Mouse (Mus musculus) thymus, adult 2 months (tissue): ENCODE data around the gene Tex19.1. TPM values are rescaled to one million over a fixed set of nuclear protein-coding genes. Genes with fewer than 3 reads are reported as not detected.

Source experiments
- DNase-seq: peaks from one replicate; pipeline ENCODE4 v3.0.0; 2021
- H3K27ac ChIP-seq: fragments of 200-500 bp; 2 replicates; pipeline ENCODE4 v1.5.1; 2012; ENCODE audit warnings: low read length, control low read depth; ENCODE audit not compliant: control insufficient read depth, insufficient read depth
- H3K27me3 ChIP-seq: fragments of 200-500 bp; 2 replicates; pipeline ENCODE4 v1.6.1; 2012; ENCODE audit warnings: mild to moderate bottlenecking, low read length, moderate library complexity, mixed read lengths; ENCODE audit not compliant: control insufficient read depth, insufficient read depth
- H3K36me3 ChIP-seq: fragments of 200-500 bp; 2 replicates; pipeline ENCODE4 v1.6.1; 2012; ENCODE audit warnings: mild to moderate bottlenecking, low read length, moderate library complexity; ENCODE audit not compliant: control insufficient read depth, insufficient read depth
- H3K4me1 ChIP-seq: fragments of 200-500 bp; replicated peaks from 2 replicates; pipeline ENCODE4 v1.6.1; 2012; ENCODE audit warnings: low read length; ENCODE audit not compliant: control insufficient read depth, insufficient read depth
- H3K4me3 ChIP-seq: fragments of 200-500 bp; 2 replicates; pipeline ENCODE4 v1.5.1; 2012; ENCODE audit warnings: mild to moderate bottlenecking, low read length, control low read depth, moderate library complexity; ENCODE audit not compliant: control insufficient read depth, insufficient read depth
- CTCF ChIP-seq: fragments of 200-500 bp; IDR thresholded peaks from 2 replicates; pipeline ENCODE4 v1.5.1; 2012; ENCODE audit warnings: mild to moderate bottlenecking, control low read depth, low read length, moderate library complexity, borderline replicate concordance; ENCODE audit not compliant: control insufficient read depth, poor library complexity, insufficient read depth; ENCODE audit errors: extremely low read depth
- POLR2A ChIP-seq: fragments of 200-500 bp; IDR thresholded peaks from 2 replicates; pipeline ENCODE4 v1.6.1; 2012; ENCODE audit warnings: mild to moderate bottlenecking, low read length, control low read depth, moderate library complexity; ENCODE audit not compliant: control insufficient read depth, poor library complexity, insufficient read depth; ENCODE audit errors: extremely low read depth
- WGBS: fragments of 180-500 bp; shearing (Covaris S2); methylation state at CpG from one replicate; pipeline ENCODE4 v1.1.7; 2018; 5-methylcytosine and 5-hydroxymethylcytosine counted together
- polyA plus RNA-seq: library from polyadenylated mRNA; depleted of rRNA; stranded (reverse); fragments of >200 nt; gene quantifications from 2 replicates; pipeline ENCODE4 v1.2.3, GENCODE M21; 2012

The Tex19.1 gene
- polyA plus RNA-seq, 1 experiment = 0.08 TPM

- no peak overlapping the region for H3K4me3 ChIP-seq
- H3K27ac ChIP-seq = no peak overlapping the region
- no peak for TF ChIP-seq CTCF
- TF ChIP-seq POLR2A = no peak
- no peaks in the 10 kb centered on the region for H3K36me3 ChIP-seq
- no peaks in the 10 kb centered on the region for H3K4me1 ChIP-seq
- H3K27me3 ChIP-seq = no peaks in the 10 kb centered on the region
- DNase-seq = no peak
- WGBS = 80% methylated on average over 1 of the region's 1 CpGs
Measured at GRCm38 (mm10) chr11:121111601-121112000, 34.3 kb upstream of the Tex19.1 start.

DNA sequence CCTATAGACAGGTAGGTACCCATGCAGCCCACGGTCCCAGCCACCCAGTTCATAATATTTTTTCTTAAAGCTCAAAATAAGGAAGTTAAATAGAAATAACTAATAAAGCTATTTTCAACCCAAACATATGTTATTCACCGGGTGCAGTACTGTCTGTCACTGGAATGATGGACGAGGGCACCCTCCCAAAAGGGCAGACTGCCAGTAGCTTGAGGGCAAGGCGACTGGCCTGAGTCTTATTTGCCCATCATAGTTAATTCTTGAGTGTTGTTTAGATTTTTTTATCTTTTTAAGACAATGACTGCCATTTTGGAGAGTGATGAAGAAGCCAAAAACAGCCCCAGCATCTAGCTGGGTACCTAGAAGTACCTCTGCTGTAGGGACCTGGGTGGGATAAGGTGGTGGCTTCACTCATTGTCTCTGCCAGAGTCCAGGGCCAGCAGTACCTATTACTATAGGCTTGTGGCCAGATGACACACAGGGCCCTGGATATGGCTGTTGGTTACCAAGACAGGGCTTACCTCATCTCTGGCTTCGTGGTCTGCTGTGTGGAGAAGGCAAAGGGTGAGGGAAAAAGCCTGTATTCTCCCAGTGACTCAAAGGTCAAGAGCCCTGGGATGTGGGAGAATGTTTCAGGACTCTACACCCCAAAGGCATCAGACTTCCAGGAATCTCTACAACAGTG lies 33.7 kb upstream of the Tex19.1 start:
- Histone ChIP-seq H3K4me3 (no peak overlapping the region), H3K36me3 (no peaks in the 10 kb centered on the region), H3K4me1 (no peaks in the 10 kb centered on the region), H3K27me3 (no peaks in the 10 kb centered on the region), H3K27ac (no peak overlapping the region)
- WGBS = 68% methylated on average over 5 of the region's 5 CpGs
- no peak for TF ChIP-seq CTCF
- no peak for TF ChIP-seq POLR2A
- DNase-seq = no peak

GRCm38 (mm10) chr11:121118106-121118505 lies 27.8 kb upstream of the Tex19.1 start:
- H3K4me1 ChIP-seq = no peaks in the 10 kb centered on the region
- no peaks in the 10 kb centered on the region for H3K27me3 ChIP-seq
- TF ChIP-seq CTCF (no peak), POLR2A (no peak)
- H3K4me3 ChIP-seq = no peak overlapping the region
- no peak for DNase-seq
- H3K27ac ChIP-seq = no peak overlapping the region
- no peaks in the 10 kb centered on the region for H3K36me3 ChIP-seq
- WGBS = 94% methylated on average over 18 of the region's 18 CpGs

DNA sequence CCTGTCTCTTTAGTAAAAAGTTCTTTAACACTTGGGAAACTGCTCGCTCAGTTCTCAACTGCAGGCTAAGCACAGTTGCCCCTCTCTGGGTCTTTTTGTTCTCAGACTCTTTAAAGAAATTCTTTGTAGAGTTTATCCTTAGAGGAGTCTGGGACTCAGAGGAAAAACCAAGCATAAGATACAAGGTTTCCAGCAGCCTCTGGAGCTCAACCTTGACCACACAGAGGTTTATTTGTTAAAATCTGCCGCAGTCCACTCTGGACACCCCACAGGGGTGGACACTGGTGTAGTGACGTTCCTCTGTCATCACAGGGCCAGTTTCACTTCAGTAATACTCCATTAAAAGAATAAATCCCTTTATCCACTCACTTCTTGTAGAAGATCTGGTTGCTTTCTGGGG lies 27.4 kb upstream of the Tex19.1 start, which contains the start of gene Tex19.2:
TSS of gene Tex19.2 (minus strand) at position 101 of the 400 bp plus-strand sequence.
- no peaks in the 10 kb centered on the region for H3K4me1 ChIP-seq
- no peaks in the 10 kb centered on the region for H3K27me3 ChIP-seq
- no peak within 1 kb of the TSS for H3K4me3 ChIP-seq
- H3K27ac ChIP-seq = no peak within 1 kb of the TSS
- H3K36me3 ChIP-seq = no peaks in the 10 kb centered on the region
- WGBS = 95% methylated on average over 3 of the region's 3 CpGs
- no peak for DNase-seq
- TF ChIP-seq CTCF = no peak
- TF ChIP-seq POLR2A = no peak

GRCm38 (mm10) chr11:121121151-121121550 lies 24.8 kb upstream of the Tex19.1 start:
- Histone ChIP-seq H3K27me3 (no peaks in the 10 kb centered on the region), H3K36me3 (no peaks in the 10 kb centered on the region), H3K4me3 (no peak overlapping the region), H3K4me1 (no peaks in the 10 kb centered on the region), H3K27ac (no peak overlapping the region)
- DNase-seq = no peak
- no peak for TF ChIP-seq CTCF
- TF ChIP-seq POLR2A = no peak
- 57% methylated on average over 3 of the region's 3 CpGs for WGBS

DNA sequence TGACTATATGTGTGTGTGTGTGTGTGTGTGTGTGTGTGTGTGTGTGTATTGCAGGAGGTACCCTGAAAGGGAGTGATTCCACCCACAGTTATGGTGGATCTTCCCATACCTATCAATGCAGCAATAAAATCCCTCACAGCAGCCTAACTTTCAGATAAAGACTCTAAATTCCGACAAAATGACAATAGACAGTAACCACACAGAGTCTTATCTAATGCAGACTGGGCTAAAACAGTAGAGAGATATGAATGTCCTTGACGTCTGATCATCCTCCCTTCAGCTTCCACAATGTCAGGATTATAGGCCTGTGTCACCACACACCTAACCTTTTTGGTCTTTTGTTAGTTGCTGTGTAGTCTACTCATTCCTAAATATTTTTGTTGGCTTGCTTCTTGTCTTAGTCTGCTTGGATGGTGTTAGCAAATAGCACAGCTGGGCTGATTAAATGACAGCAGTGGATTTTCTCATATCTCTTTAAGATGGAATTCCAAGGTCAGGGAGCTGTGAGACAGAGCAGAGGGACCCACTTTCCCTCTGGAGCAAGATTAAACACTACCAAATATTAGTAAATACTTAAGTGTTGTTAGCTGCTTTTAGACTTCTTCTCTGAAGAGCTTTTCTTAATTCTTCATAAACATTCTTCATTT lies 23.8 kb upstream of the Tex19.1 start:
- no peak overlapping the region for H3K4me3 ChIP-seq
- no peaks in the 10 kb centered on the region for H3K27me3 ChIP-seq
- DNase-seq = no peak
- H3K4me1 ChIP-seq = no peaks in the 10 kb centered on the region
- H3K36me3 ChIP-seq = no peaks in the 10 kb centered on the region
- 92% methylated on average over 2 of the region's 2 CpGs for WGBS
- no peak overlapping the region for H3K27ac ChIP-seq
- TF ChIP-seq CTCF = no peak
- TF ChIP-seq POLR2A = no peak
